Mouse (Mus musculus): ENCODE results near the gene Drg2.

- TF ChIP-seq POLR2A (IDR thresholded peaks at IDR 0.05; ENCODE audit: control insufficient read depth, extremely low read depth, insufficient read depth, low read length, poor library complexity) = no peak
- no peak for TF ChIP-seq CTCF (IDR thresholded peaks at IDR 0.05; ENCODE audit: borderline replicate concordance, control insufficient read depth, extremely low read depth, insufficient read depth, low read length, poor library complexity)
These were observed 36.5 kb upstream of the Drg2 start, which contains the start of gene Atpaf2 for GRCm38 (mm10) chr11:60417717-60418472.
